Mouse (Mus musculus) liver, embryonic 14.5 days (tissue): ENCODE measurements at regions not wholly inside any gene's neighbourhood (a gene's known extent, or its start where the extent isn't known, plus 50 kb on each side); places are given as distances from the start of the nearest gene placed in this dataset.

Experiments
- ATAC-seq: fragments of 200-750 bp; cut with Nextera tagmentation; 2 replicates; pipeline ENCODE4 v1.8.0; 2017; ENCODE audit warnings: moderate number of reproducible peaks, mild to moderate bottlenecking, moderate library complexity; ENCODE audit not compliant: insufficient read depth
- DNase-seq, 3 experiments: peaks; one replicate each; pipeline ENCODE4 v3.0.0-alpha.2; 2012 to 2013; ENCODE audit warnings: low read depth in 3 of 3, low spot score in 3 of 3
- H3K27ac ChIP-seq: fragments of 300-500 bp; sonication (generic); 2 replicates; pipeline ENCODE4 v1.5.1; 2014; ENCODE audit warnings: moderate library complexity, mild to moderate bottlenecking, control low read depth, inconsistent platforms
- H3K27me3 ChIP-seq: fragments of 300-500 bp; sonication (generic); 2 replicates; pipeline ENCODE4 v1.6.1; 2014; ENCODE audit warnings: mild to moderate bottlenecking, low read length, moderate library complexity; ENCODE audit not compliant: control insufficient read depth, insufficient read depth
- H3K36me3 ChIP-seq: fragments of 300-500 bp; sonication (generic); replicated peaks from 2 replicates; pipeline ENCODE4 v1.6.1; 2014; ENCODE audit warnings: low read depth; ENCODE audit not compliant: control insufficient read depth, insufficient read depth
- H3K4me1 ChIP-seq, 2 experiments: fragments of 200-500 bp in 1 of 2; fragments of 300-500 bp in 1 of 2; sonication (generic) in 1 of 2; replicated peaks; 2 replicates each; pipeline ENCODE4 v1.6.1; 2012 to 2014; ENCODE audit warnings: antibody characterized with exemption in 1 of 2, inconsistent platforms in 1 of 2, low read length in 1 of 2; ENCODE audit not compliant: control insufficient read depth in 2 of 2, insufficient read depth in 2 of 2
- H3K4me2 ChIP-seq: fragments of 300-500 bp; sonication (generic); 2 replicates; pipeline ENCODE4 v1.6.1; 2014; ENCODE audit warnings: low read depth, mild to moderate bottlenecking, control low read depth, moderate library complexity
- H3K4me3 ChIP-seq, 2 experiments: fragments of 200-500 bp in 1 of 2; fragments of 300-500 bp in 1 of 2; sonication (generic) in 1 of 2; 2 replicates each; pipeline ENCODE4 v1.5.1; 2012 to 2014; ENCODE audit warnings: low read depth in 2 of 2, low read length in 2 of 2, mild to moderate bottlenecking in 2 of 2, control low read depth in 1 of 2, inconsistent platforms in 1 of 2, moderate library complexity in 1 of 2; ENCODE audit not compliant: insufficient read depth in 1 of 2
- H3K9ac ChIP-seq: fragments of 300-500 bp; sonication (generic); replicated peaks from 2 replicates; pipeline ENCODE4 v1.6.1; 2014; ENCODE audit warnings: mild to moderate bottlenecking, control low read depth, moderate library complexity
- H3K9me3 ChIP-seq: fragments of 300-500 bp; sonication (generic); 2 replicates; pipeline ENCODE4 v1.6.1; 2016; ENCODE audit warnings: low read length, mixed read lengths; ENCODE audit not compliant: control insufficient read depth
- CTCF ChIP-seq: IDR thresholded peaks from 2 replicates; pipeline ENCODE4 v1.5.1; 2016; ENCODE audit warnings: antibody characterized with exemption, low read depth, control low read depth
- EP300 ChIP-seq: IDR thresholded peaks from 2 replicates; pipeline ENCODE4 v1.6.1; 2016; ENCODE audit warnings: antibody characterized with exemption, low read depth
- WGBS: fragments of 180-500 bp; shearing (Covaris S2); extraction: QIAGEN DNeasy Blood & Tissue Kit; methylation state at CpG from one replicate; pipeline ENCODE4 v1.1.7; 2014; ENCODE audit not compliant: insufficient replicate concordance; 5-methylcytosine and 5-hydroxymethylcytosine counted together

DNA sequence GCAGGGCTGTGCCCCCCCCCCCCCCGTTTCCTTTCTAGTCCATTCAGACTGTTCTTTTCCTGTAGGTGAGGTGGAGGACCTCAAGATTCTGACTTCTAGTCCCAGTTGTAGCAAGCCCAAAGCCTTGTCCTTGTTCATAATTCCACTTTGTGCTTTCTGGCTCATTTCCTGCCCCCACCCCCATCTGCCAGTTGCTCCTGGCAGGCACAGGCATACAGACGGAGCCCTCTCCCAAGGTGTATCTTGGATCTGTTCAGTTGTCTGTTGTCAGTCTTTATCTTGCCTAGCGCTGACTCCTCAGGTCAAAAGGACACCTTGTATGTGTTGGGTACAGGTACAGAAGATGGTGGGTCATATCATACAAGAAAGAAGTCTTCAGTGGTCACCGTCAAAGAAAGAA is 81.9 kb downstream of the Fam43a start:
- Histone ChIP-seq H3K4me2 (no peak overlapping the region), H3K4me1 (no peaks in the 10 kb centered on the region), H3K9me3 (no peaks in the 10 kb centered on the region), H3K27ac (no peak overlapping the region), H3K27me3 (no peaks in the 10 kb centered on the region), H3K4me3 (no peak overlapping the region), H3K36me3 (no peaks in the 10 kb centered on the region), H3K9ac (no peak overlapping the region)
- 62% methylated on average over 4 of the region's 4 CpGs for WGBS
- TF ChIP-seq EP300, result no peak
- ATAC-seq, result no peak
- no peak for DNase-seq

DNA sequence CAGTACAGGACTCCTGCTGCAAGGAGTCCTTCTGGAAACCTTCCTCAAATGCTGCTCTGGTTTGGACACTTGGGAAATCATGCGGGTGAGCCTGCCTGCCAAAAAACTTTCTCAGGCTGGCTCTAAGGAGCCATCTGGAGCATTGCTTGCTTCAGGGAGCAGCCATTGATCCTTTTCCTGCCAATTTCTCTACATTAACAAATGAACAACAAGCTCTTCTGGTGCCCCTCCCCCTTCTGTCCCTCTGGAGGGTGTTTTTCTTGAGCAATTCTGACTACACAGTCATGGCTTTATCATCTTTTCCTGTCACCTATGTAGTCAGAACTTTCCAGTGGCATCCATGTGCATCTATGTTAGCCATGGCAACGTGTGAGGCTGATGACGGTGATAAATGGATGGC is 84.5 kb downstream of the Fam43a start:
- no peaks in the 10 kb centered on the region for H3K9me3 ChIP-seq
- H3K4me2 ChIP-seq, result no peak overlapping the region
- H3K4me3 ChIP-seq, result no peak overlapping the region
- H3K36me3 ChIP-seq, result no peaks in the 10 kb centered on the region
- no peak overlapping the region for H3K9ac ChIP-seq
- no peaks in the 10 kb centered on the region for H3K4me1 ChIP-seq
- ATAC-seq (no peak), DNase-seq (no peak)
- H3K27me3 ChIP-seq, result no peaks in the 10 kb centered on the region
- WGBS, result 73% methylated on average over 3 of the region's 3 CpGs
- H3K27ac ChIP-seq, result no peak overlapping the region
- no peak for TF ChIP-seq EP300
- no peak for TF ChIP-seq CTCF

DNA sequence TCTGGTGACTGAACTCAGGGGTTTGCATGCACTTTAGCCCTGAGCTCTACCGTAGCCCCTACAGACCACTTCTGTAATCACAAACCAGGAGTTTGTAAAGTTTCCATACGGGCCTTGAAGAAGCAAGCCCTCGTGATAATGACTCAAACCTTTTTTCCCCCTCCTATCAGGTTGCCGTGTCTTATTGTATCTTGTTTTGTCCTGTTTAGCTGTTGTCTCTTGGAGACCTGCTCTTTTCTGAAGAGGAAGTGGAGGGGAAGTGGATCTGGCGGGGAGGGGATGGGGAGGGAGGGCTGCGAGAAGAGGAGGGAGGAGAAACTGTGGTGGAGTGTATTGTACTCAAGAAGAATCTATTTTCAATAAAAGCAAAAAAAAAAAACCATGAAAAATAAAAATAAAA is 87.0 kb downstream of the Fam43a start:
- DNase-seq (no peak), ATAC-seq (no peak)
- no peaks in the 10 kb centered on the region for H3K36me3 ChIP-seq
- no peaks in the 10 kb centered on the region for H3K4me1 ChIP-seq
- no peak for TF ChIP-seq CTCF
- TF ChIP-seq EP300, result no peak
- no peak overlapping the region for H3K4me3 ChIP-seq
- H3K27ac ChIP-seq, result no peak overlapping the region
- H3K4me2 ChIP-seq, result no peak overlapping the region
- no peaks in the 10 kb centered on the region for H3K27me3 ChIP-seq
- no peak overlapping the region for H3K9ac ChIP-seq
- 20% methylated on average over 6 of the region's 6 CpGs for WGBS
- H3K9me3 ChIP-seq, result no peaks in the 10 kb centered on the region

DNA sequence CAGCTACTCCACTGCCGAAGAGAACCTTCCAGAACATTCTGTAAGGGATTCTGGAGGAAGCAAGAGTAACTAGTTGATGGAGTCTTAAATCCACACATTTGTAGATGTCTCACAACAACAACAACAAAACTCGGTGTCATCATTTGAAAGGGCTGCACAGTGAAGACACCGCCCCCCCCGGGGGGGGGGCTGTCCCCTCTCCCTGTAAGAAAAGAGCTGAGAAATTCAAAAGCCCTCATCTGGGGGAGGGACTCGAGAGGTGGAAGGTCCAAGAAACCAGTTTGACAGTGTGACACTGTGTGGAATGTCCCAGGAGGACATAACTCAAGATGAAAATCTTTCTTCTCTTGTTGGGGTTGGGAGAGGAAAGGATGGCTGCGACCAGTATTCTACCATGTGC is 87.7 kb downstream of the Fam43a start:
- no peak for TF ChIP-seq EP300
- no peak for TF ChIP-seq CTCF
- Histone ChIP-seq H3K9me3 (no peaks in the 10 kb centered on the region), H3K4me2 (no peak overlapping the region), H3K36me3 (no peaks in the 10 kb centered on the region), H3K4me3 (no peak overlapping the region), H3K4me1 (no peaks in the 10 kb centered on the region), H3K27ac (no peak overlapping the region), H3K27me3 (no peaks in the 10 kb centered on the region), H3K9ac (no peak overlapping the region)
- no peak for ATAC-seq
- DNase-seq, result no peak
- 64% methylated on average over 6 of the region's 6 CpGs for WGBS

DNA sequence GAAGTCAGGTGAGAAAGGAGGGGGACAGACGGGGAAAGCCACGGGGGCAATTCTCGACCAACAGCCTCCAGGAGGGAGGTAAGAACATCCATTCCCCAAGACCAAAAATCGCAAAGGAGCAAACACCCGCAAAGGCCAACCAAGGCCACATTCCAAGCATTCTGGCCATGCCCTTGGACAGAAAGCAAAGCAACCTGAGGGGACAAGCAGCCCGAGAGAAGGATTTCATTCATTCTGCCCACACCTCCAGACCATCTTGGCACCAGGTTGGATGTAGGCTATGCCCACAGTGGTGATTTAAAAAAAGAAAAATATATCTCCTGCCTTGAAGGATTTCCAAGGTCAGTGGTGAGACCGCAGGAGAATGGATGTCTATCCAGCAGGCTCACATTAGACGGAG is 88.2 kb downstream of the Fam43a start:
- Histone ChIP-seq H3K4me2 (no peak overlapping the region), H3K36me3 (no peaks in the 10 kb centered on the region), H3K4me3 (no peak overlapping the region), H3K27me3 (no peaks in the 10 kb centered on the region), H3K4me1 (no peaks in the 10 kb centered on the region), H3K9me3 (no peaks in the 10 kb centered on the region), H3K27ac (no peak overlapping the region), H3K9ac (no peak overlapping the region)
- DNase-seq (no peak), ATAC-seq (no peak)
- 65% methylated on average over 8 of the region's 8 CpGs for WGBS
- no peak for TF ChIP-seq CTCF
- no peak for TF ChIP-seq EP300

DNA sequence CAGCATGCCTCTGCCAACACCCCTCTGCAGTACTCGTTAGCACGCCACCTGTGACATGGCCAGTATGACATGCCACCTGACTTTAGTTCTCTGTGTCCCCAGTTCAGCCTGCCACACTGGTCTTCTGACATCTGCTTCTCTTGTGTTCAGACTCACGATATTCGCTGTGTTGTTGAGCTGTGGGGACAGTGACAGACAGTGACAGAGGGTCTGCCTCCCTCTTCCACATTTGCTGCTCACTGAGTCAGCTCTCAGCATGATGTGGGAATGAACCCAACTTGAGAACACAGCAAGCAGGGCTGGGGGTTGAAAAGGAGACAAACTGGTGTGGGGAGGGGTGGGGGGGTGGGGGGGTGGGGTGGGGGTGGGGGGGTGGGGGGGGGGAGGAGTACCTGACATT is 91.0 kb downstream of the Fam43a start:
- Histone ChIP-seq H3K9ac (no peak overlapping the region), H3K4me2 (no peak overlapping the region), H3K27me3 (no peaks in the 10 kb centered on the region), H3K4me1 (no peaks in the 10 kb centered on the region), H3K4me3 (no peak overlapping the region), H3K36me3 (no peaks in the 10 kb centered on the region), H3K27ac (no peak overlapping the region), H3K9me3 (no peaks in the 10 kb centered on the region)
- WGBS, result 61% methylated on average over 4 of the region's 4 CpGs
- TF ChIP-seq EP300 (no peak), CTCF (no peak)
- DNase-seq (no peak), ATAC-seq (no peak)
